Mouse (Mus musculus) kidney, adult 18-20 months (tissue): ENCODE measurements around the gene Gnai3.

ENCODE experiments used
- DNase-seq: peaks from one replicate; pipeline ENCODE4 v3.0.0; 2021

Gene Gnai3

GRCm38 (mm10) chr3:108145534-108146445 lies at the start of gene Gnai3:
Gene Gnai3, minus strand, starts transcription at chr3:108146146.
- DNase-seq = peak; percentile 93

GRCm38 (mm10) chr3:108195287-108195686 lies 49.3 kb upstream of the Gnai3 start:
- DNase-seq = no peak

DNA sequence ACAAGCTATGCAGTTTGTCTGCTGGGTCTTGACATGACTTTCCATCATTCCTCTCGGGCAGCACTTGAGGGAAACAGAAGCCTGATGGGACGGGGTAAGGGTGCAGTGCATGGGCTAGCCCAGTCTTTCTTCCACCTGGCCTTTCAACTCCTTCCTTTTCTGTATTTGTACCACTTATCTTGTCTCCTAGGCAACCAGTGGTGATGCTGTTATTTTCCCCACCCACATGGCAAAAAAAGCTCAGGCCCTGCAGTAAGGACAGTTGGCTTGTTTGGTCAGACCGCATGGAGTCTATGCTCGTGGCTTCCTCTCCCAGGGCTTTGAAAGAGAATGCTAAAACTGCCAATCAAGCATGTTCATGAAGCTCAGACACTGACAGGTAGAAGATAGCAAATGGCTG lies 47.7 kb upstream of the Gnai3 start:
- no peak for DNase-seq

DNA sequence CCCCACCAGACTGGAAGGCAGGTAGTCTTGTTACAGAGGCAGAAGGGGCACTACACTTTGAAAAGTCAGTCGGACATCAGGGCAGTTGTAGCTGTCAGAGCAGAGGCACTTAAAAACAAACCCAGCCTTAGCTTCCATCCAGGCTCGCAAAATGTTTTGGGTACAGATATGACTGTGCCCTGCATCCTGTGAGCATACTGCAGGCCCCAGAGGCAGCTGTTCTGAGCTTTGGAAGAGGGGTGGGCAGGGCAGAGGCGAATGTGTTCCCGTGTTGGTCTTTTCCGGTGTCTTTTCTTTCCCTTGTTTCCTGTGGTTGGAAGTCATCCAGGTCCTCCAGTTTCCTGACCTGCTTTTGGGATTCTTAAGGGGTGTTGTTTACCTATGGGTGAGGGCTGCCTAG lies 44.0 kb upstream of the Gnai3 start:
- no peak for DNase-seq

DNA sequence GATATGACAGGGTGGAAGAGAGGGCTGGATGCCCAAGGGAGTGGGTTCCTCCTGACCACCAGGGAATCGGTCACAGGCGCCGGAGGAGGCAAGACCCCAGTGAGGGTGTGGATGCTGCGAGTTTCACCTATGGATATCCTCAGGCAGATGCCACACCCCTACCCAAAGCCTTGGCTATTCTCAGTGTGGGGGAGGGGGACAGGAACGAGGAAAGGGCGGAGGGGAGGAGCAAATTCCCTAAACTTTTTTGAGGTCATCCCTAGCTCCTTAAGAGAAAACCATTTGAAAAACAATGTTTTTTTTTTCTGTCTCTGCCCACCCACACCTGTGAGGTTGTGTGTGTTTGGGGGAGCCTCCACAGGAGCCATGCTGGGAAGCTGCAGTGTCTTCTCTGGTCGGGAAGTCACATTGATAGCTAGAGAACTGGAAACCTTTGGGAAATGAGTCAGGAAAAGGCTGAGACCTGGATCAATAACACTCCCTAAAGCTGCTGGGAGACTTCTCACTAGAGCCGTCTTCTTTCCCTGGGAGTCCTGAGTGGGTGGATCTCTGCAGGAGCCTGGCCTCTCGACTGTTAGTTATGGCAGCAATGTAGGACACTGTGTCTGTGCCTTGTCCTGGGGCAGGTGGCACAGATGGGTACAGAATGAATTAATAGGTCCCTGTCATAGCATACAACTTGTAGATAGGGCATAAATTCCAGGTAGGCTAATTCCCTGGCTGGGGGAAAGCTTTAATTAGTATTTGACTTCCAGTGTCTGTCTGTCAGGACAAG lies 43.0 kb upstream of the Gnai3 start:
- DNase-seq = no peak

DNA sequence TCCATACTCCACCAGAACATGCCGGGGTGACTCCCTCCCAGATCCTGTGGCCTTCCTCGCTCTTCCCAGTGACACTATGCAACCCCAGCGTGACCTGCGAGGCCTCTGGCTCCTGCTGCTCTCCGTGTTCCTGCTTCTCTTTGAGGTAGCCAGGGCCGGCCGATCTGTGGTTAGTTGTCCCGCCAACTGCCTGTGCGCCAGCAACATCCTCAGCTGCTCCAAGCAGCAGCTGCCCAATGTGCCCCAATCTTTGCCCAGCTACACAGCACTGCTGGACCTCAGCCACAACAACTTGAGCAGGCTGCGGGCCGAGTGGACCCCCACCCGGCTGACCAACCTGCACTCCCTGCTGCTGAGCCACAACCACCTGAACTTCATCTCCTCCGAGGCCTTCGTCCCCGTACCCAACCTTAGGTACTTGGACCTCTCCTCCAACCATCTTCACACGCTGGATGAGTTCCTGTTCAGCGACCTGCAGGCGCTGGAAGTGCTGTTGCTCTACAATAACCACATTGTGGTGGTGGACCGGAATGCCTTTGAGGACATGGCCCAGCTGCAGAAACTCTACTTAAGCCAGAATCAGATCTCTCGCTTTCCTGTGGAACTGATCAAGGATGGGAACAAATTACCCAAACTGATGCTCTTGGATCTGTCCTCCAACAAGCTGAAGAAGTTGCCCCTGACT lies 41.3 kb upstream of the Gnai3 start:
- no peak for DNase-seq

- peak; percentile 71 for DNase-seq
Observed at GRCm38 (mm10) chr3:108186098-108187047, 40.4 kb upstream of the Gnai3 start, which contains the start of gene Amigo1. Gene Amigo1, plus strand, starts transcription at chr3:108186335.

- no peak for DNase-seq
Observed at GRCm38 (mm10) chr3:108185460-108186097, 39.6 kb upstream of the Gnai3 start.

- DNase-seq = no peak
Observed at GRCm38 (mm10) chr3:108184742-108185141, 38.8 kb upstream of the Gnai3 start.

DNA sequence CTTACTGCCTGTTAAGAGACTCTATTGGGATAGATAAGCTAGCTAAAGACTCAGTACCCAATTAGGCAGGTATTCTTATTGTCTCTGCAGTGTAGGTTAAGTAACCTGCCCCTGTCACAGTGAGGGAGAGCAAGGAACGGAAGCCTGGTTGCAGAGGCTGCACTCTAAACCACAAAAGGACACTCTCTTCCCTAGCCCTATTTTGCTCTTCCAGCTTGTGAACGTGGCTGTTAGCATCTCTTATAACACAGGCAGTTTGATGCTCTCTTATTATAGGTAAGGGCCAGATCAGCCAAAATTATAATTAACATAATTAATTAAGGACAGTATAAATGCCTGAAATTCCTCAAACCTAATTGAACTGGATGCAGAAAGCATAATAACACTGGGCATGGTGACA lies 34.6 kb upstream of the Gnai3 start:
- DNase-seq = no peak

- no peak for DNase-seq
Observed at GRCm38 (mm10) chr3:108178756-108179715, 33.1 kb upstream of the Gnai3 start.

DNA sequence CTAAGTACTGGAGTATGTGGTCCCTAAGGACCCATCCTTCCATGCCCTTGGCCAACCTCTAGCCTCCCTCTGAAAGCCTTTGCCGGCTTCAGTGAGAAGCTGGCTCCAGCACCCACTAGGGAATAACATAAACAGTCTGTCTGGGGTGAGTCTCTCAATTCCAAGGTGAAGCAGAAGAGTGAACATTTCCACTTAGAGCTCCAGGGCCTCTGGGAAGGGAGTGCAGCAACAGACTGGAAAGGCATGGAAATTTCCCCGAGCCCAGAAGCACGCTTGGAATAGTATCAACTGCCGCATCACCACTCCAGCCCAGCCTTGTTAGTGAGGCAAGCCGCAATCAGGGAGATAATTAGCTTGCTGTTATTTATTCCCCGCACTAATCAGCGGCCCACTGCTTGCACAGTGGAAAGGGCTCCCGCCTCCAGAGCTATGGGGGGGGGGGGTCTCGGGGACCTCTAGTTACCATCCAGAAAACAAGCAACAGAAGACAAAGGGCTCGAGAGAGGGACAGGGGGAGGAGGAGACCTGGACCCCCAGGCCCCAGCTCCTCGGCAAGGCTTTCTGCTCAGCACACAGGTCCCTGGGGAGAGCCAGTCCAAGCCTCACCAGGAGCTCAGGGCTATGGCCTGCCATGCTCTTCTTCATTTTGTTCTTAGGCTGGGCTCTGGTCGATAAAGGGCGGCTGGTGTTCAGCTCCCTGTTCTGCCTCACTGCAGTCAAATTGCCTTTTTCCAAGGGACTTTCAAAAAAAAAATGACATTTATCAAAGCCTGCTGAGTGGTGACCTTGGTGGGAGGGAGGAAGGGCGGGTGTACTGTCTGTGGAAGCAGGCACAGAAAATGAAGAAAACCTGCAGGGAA lies 29.0 kb upstream of the Gnai3 start:
- no peak for DNase-seq

DNA sequence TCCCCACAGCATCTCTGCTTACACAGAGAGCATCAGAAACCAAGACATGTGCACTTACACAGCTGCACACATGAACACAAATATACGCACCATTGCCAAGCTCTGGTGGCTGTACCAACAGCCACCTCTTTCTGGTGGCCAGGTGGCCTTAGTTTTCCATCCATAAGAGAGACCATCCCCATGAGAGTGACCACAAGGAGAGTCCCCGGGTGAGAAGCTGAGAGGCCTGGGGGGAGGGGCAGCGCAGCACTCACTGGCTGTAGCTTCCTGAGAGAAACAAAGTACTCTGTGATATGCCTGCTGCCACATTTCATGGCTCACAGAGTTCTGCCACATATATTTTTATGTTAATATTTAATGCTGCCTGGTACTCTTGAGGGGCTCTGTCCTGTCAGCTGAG lies 23.3 kb upstream of the Gnai3 start:
- no peak for DNase-seq

DNA sequence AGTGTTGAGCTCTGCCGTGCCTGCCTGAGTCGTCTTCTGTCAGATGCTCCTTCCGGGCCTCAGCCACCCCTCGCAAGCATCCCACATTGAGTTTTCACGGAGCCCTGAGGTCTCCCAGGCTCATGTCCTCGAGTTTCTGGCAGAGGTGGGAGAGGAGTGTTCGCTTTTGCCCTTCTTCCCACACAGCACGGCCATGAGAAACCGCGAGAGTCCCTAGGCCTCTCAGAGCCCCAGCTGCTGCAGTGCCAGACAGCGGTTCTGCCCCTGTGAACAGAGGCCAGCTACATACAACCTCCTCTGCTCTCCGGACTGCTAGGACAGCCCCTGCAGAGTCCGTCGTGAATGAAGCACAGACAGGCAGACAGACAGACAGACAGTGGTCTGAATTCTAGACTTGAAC lies 21.6 kb upstream of the Gnai3 start:
- DNase-seq = no peak

DNA sequence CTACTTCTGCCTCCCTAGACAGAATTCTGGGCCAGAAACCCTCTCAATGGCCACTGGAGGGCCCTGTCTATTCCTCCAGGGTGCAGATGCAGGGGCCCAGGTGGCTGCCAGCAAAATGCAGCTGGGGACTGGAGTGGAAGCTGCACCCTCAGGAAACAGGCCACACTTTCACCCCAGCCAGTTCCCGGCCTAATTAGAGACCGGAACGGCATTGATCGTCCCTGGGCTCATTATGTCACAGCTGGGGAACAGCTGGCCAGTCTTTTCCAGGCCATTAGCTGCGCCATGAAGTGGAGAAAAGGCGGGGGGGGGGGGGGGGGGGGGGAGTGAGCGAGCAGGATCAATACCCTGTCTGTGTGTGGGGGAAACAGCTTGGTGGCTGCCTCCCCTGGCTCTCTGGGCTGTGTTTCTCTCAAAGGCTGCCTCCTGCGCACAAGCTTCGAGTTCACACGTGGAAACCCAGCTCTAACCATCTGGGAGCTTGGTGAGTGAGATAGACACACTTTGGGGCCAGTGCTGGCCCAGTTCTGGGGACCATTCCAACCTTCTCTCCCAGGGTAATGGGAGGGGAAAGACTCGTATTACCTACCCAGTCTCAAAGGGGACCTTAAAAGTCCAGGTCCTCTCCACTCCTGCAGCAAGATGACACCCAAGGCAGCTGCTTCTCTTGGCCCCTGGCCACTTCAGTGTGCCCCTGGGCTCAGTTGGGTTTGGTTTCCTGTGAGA lies 20.7 kb upstream of the Gnai3 start:
- DNase-seq = peak; percentile 28

GRCm38 (mm10) chr3:108165532-108166315 lies 19.8 kb upstream of the Gnai3 start:
- DNase-seq = no peak

- DNase-seq = peak; percentile 84
Observed at GRCm38 (mm10) chr3:108164807-108165206, 18.9 kb upstream of the Gnai3 start.

GRCm38 (mm10) chr3:108164091-108164490 lies 18.1 kb upstream of the Gnai3 start:
- no peak for DNase-seq
